Mouse (Mus musculus): Measurements from ENCODE around the gene Dnajc25. TPM values are rescaled to one million over a fixed set of nuclear protein-coding genes. Genes with fewer than 3 reads are reported as not detected.

Gene Dnajc25
- polyA plus RNA-seq (2015; fragmentation: Illumina TruSeq; extraction: RNeasy Lipid Tissue Mini Kit (QIAGEN cat#74804); ENCODE audit: insufficient read depth, low read depth, low replicate concordance) = 2.2 TPM

GRCm38 (mm10) chr4:58994762-58995161, at the start of gene Dnajc25:
Gene Dnajc25, plus strand, starts transcription at chr4:58995062.

DNA sequence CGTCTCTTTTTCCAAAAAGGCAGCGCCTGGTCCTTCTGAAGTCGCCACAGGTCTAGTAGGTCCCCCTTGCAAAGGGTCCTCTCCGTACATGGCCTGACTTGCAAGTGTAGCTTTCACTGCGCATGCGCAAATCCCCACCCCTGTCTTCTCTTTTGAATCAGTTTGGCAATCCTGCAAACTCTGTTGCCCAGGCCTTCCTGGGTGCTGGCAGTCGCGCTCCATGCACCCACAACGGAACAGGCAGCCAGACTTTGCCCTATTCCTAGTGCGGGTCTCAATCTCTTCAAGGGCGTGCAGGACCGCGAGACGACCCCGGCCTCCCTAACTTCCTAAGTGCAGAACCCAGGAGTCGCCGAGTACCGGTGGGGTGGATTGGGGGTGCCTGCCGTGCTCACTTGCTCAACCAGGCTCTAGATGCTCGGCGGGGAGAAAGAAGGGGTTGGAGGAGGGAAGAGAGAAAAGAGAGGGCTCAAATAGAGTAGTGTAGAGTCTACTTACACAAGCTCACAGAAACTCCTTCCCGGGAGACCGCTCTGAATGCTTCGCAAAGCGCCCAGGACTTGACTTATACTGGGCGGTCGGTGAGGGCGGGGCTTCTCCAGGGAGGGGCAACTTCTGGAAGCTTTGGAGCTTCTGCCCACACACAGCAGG, 8.2 kb upstream of the Dnajc25 start, which contains the start of gene Ptgr1:
Gene Ptgr1, minus strand, starts transcription at position 580 of the 651 bp plus-strand sequence.

DNA sequence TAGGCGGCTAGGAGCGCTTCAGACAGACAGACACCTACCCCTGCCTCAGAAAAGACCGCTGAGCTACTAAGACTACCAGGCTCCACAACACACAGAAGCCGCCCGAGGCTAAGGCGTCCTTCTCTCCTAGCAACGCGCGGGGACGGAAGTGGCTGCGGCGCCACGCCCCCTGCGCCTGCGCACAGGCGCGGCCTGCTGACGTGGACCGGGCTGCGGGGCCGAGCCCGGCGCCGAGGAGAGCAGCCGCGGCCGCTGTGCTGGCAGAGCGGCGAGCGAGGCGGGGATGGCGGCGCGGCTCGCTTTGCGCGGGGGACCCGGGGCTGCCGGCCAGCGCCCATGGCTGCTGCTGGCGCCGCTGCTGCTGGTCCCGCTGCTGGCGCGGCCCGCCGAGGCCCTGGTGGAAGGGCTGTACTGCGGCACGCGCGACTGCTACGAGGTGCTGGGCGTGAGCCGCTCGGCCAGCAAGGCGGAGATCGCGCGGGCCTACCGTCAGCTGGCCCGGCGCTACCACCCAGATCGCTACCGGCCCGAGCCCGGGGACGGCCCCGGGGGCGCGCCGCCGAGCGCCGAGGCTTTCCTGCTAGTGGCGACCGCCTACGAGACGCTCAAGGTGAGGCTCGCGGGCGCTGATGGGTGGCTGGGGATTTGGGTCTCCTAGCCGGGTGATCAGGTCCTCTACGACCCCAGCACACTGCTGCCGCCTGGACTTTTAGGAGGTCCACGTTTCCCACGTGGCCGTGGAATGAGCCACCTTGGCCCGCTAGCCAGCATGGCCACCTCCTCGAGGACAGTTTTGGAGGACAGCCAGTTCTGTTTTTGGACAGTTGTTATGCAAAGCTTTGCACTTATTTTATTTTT, 8.3 kb downstream of the Dnajc25 start, which contains the start of gene Gm20503:
Gene Gm20503, plus strand, starts transcription at position 263 of the 858 bp plus-strand sequence.

DNA sequence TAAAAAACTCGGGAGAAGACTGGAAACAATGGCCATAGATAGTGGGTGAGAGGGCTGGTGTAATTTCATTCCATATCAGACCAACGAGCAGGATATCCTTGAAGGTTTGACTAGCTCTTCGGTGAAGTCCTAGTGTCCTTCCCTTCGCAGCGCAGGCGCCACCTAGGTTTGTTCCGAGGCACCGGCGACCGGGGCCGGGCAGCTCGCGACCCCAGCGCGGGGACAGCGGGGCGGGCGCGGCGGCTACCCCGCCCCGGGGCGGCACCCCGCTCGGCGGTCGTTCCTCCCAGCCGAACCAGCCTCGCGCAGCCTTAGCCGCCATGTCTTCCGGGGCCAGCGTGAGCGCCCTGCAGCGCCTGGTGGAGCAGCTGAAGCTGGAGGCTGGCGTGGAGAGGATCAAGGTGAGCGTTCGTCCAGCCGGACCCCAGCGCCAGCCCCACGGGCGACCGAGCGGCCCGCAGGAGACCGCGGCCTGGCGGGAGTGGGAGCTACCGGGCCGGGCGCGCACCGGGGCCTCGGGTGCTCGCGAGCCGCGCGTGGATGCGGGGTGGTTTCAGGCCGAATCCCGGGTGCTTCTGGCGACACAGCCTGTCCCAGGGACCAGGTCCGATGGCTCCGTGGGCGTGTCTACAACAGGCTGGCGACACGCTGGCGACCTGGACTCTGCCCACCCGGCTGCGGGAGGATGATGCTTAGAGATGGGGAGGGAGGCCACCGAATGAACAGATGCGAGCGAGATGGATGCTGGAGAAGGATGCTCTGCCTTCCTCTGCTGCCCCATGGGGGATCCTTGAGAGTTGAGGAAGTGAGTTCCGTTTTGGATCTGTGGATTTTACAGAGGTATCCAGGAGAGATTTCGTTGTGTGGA, 40.3 kb downstream of the Dnajc25 start, which contains the start of gene Gng10:
Gene Gng10, plus strand, starts transcription at position 171 of the 868 bp plus-strand sequence.

Other genes with a start within 250 kb of the Dnajc25 start
- gene Olfr267, start 207.3 kb upstream of the Dnajc25 start, polyA plus RNA-seq (2015; fragmentation: Illumina TruSeq; extraction: RNeasy Lipid Tissue Mini Kit (QIAGEN cat#74804); ENCODE audit: insufficient read depth, low read depth, low replicate concordance) = not detected
- gene Ecpas, start 82.3 kb upstream of the Dnajc25 start, polyA plus RNA-seq (2015; fragmentation: Illumina TruSeq; extraction: RNeasy Lipid Tissue Mini Kit (QIAGEN cat#74804); ENCODE audit: insufficient read depth, low read depth, low replicate concordance) = 13.8 TPM
- 0.66 TPM for gene Zkscan16, start 51.4 kb upstream of the Dnajc25 start, polyA plus RNA-seq (2015; fragmentation: Illumina TruSeq; extraction: RNeasy Lipid Tissue Mini Kit (QIAGEN cat#74804); ENCODE audit: insufficient read depth, low read depth, low replicate concordance)
- gene Ptgr1, start 7.9 kb upstream of the Dnajc25 start, polyA plus RNA-seq (2015; fragmentation: Illumina TruSeq; extraction: RNeasy Lipid Tissue Mini Kit (QIAGEN cat#74804); ENCODE audit: insufficient read depth, low read depth, low replicate concordance) = 2.6 TPM
- not detected for gene Gm20503, start 8.1 kb downstream of the Dnajc25 start, polyA plus RNA-seq (2015; fragmentation: Illumina TruSeq; extraction: RNeasy Lipid Tissue Mini Kit (QIAGEN cat#74804); ENCODE audit: insufficient read depth, low read depth, low replicate concordance)
- 7.0 TPM for gene Gng10, start 40.0 kb downstream of the Dnajc25 start, polyA plus RNA-seq (2015; fragmentation: Illumina TruSeq; extraction: RNeasy Lipid Tissue Mini Kit (QIAGEN cat#74804); ENCODE audit: insufficient read depth, low read depth, low replicate concordance)
- gene AI481877, start 143.9 kb downstream of the Dnajc25 start, polyA plus RNA-seq (2015; fragmentation: Illumina TruSeq; extraction: RNeasy Lipid Tissue Mini Kit (QIAGEN cat#74804); ENCODE audit: insufficient read depth, low read depth, low replicate concordance) = not detected
- 4.0 TPM for gene Ugcg, start 194.2 kb downstream of the Dnajc25 start, polyA plus RNA-seq (2015; fragmentation: Illumina TruSeq; extraction: RNeasy Lipid Tissue Mini Kit (QIAGEN cat#74804); ENCODE audit: insufficient read depth, low read depth, low replicate concordance)

Measured in pancreas, adult 10 weeks (tissue).